Mouse (Mus musculus) common myeloid progenitor, adult 5-6 weeks (primary cell): Measurements from ENCODE around the gene Cpped1. TPM values are rescaled to one million over a fixed set of nuclear protein-coding genes. Genes with fewer than 3 reads are reported as not detected.

Experiments
- ATAC-seq: replicated peaks from 2 replicates; pipeline ENCODE4 v1.8.0; 2016; ENCODE audit warnings: low read depth, mild to moderate bottlenecking, moderate TSS enrichment, inconsistent platforms; ENCODE audit not compliant: poor library complexity, severe bottlenecking
- total RNA-seq: library from RNA; stranded (forward); fragments of 200-1000, 187-1606 nt; gene quantifications from 2 replicates; pipeline ENCODE4 v1.2.3, GENCODE M21; 2017

The Cpped1 gene
- total RNA-seq, 1 experiment from 2014 or later, result 22.5 TPM

- no peak for ATAC-seq
Measured at GRCm38 (mm10) chr16:11848990-11849658, 60.1 kb downstream of the Cpped1 start.

GRCm38 (mm10) chr16:11845309-11845708 is 63.9 kb downstream of the Cpped1 start:
- no peak for ATAC-seq

- peak; percentile 84 for ATAC-seq
Measured at GRCm38 (mm10) chr16:11843441-11843840, 65.8 kb downstream of the Cpped1 start.

- no peak for ATAC-seq
Measured at GRCm38 (mm10) chr16:11833474-11833873, 75.8 kb downstream of the Cpped1 start.

GRCm38 (mm10) chr16:11828816-11829215 is 80.4 kb downstream of the Cpped1 start:
- ATAC-seq, result no peak

- ATAC-seq, result no peak
Measured at GRCm38 (mm10) chr16:11824833-11825232, 84.4 kb downstream of the Cpped1 start.

- no peak for ATAC-seq
Measured at GRCm38 (mm10) chr16:11824385-11824784, 84.9 kb downstream of the Cpped1 start.

GRCm38 (mm10) chr16:11820791-11821190 is 88.5 kb downstream of the Cpped1 start:
- ATAC-seq, result no peak

GRCm38 (mm10) chr16:11814935-11815650 is 94.2 kb downstream of the Cpped1 start:
- ATAC-seq, result no peak; the same call in 1 of the 2 replicates

- no peak for ATAC-seq
Measured at GRCm38 (mm10) chr16:11812119-11812518, 97.1 kb downstream of the Cpped1 start.

GRCm38 (mm10) chr16:11809615-11810014 is 99.6 kb downstream of the Cpped1 start:
- ATAC-seq, result no peak

- ATAC-seq, result no peak
Measured at GRCm38 (mm10) chr16:11801960-11802539, 107.2 kb downstream of the Cpped1 start.

- ATAC-seq, result no peak
Measured at GRCm38 (mm10) chr16:11795758-11796460, 113.3 kb downstream of the Cpped1 start.

- ATAC-seq, result no peak
Measured at GRCm38 (mm10) chr16:11794628-11795027, 114.6 kb downstream of the Cpped1 start.

- ATAC-seq, result no peak
Measured at GRCm38 (mm10) chr16:11793391-11793790, 115.9 kb downstream of the Cpped1 start.

- ATAC-seq, result no peak
Measured at GRCm38 (mm10) chr16:11790476-11790875, 118.8 kb downstream of the Cpped1 start.

GRCm38 (mm10) chr16:11785806-11786205 is 123.4 kb downstream of the Cpped1 start:
- no peak for ATAC-seq

GRCm38 (mm10) chr16:11784354-11784753 is 124.9 kb downstream of the Cpped1 start:
- ATAC-seq, result no peak

- no peak for ATAC-seq
Measured at GRCm38 (mm10) chr16:11783337-11783736, 125.9 kb downstream of the Cpped1 start.

- ATAC-seq, result no peak
Measured at GRCm38 (mm10) chr16:11782082-11782481, 127.2 kb downstream of the Cpped1 start.
